ENCODE assay signal across 22 mouse cellular contexts in the genomic region with DNA sequence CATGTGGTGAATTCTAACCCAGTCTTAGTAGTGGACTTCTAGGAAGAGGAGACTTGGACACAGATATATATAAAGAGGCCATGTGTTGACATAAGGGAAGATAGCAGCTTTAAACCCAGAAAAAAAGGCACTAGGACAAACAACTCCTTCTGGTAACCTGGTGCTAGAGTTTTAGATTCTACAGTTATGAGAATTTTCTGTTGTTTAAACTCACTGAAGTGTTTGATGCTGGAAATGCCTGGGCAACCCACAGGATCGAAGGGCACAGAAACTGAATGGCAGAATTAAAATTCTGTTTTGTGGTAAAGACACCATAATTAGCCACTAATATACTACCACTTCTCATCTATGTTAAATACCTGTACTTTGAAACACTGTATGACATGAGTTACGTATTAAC. TPM values are rescaled to one million over a fixed set of nuclear protein-coding genes. Genes with fewer than 3 reads are reported as not detected.
A peak's percentile ranks its signal among the peaks of the same experiment; 100 is the strongest.
DNase-seq lines count a peak whose midpoint lies in the region; ATAC-seq and TF ChIP-seq lines count a peak whose summit lies in the region.
"Had no signal": no experiment of that assay in that cellular context is flagged by ENCODE, and none has a peak within 500 bp of the region (broad histone marks: within the 10 kb centered on the region; RNA-seq: fewer than 3 reads in every experiment).

No protein-coding gene starts in this region.

- H3K27me3 ChIP-seq in midbrain, embryonic 11.5 days (ENCODE audit: control insufficient read depth, insufficient read depth, low read length) = no peaks in the 10 kb centered on the region
- H3K27me3 ChIP-seq in midbrain, postnatal 0 days (ENCODE audit: insufficient read depth, low read length) = no peaks in the 10 kb centered on the region
- H3K27me3 ChIP-seq: CH12.LX, Patski had no signal

- H3K4me3 ChIP-seq in midbrain, embryonic 11.5 days (ENCODE audit: low read depth, low read length) = no peak overlapping the region
- H3K4me3 ChIP-seq in midbrain, postnatal 0 days (ENCODE audit: low read depth, low read length) = no peak overlapping the region

- peak; percentile 78 for DNase-seq in midbrain, embryonic 11.5 days (ENCODE audit: low spot score, missing footprints)
- no peak for DNase-seq in midbrain, postnatal 0 days (ENCODE audit: low spot score)
- peak; percentile 56 for DNase-seq in Muller cell, postnatal 12 days (ENCODE audit: inconsistent ontology term)
- no peak for DNase-seq in ovary, adult 18-20 months (ENCODE audit: low spot score)
- DNase-seq: adrenal gland, adult 2 months; adrenal gland, adult 8-10 months; adrenal gland, postnatal 10 days; adrenal gland, postnatal 14 days; adrenal gland, postnatal 25 days; adrenal gland, postnatal 36 days; B cell, adult 2 months; cerebellum, adult 11 months; cerebellum, adult 11-12 months; cerebellum, adult 18-20 months; cerebellum, adult 2 months had no signal

- H3K9ac ChIP-seq in midbrain, embryonic 11.5 days (ENCODE audit: low read length) = no peak overlapping the region
- H3K9ac ChIP-seq in midbrain, postnatal 0 days (replicated peaks; ENCODE audit: low read length, poor library complexity, severe bottlenecking) = no peak overlapping the region

- WGBS in midbrain, embryonic 11.5 days = 87% methylated on average over 2 of the region's 2 CpGs
- WGBS in midbrain, postnatal 0 days = 94% methylated on average over 2 of the region's 2 CpGs

- no peak for ATAC-seq in midbrain, embryonic 11.5 days (ENCODE audit: low FRiP score)
- no peak for ATAC-seq in midbrain, postnatal 0 days (ENCODE audit: low FRiP score)
- ATAC-seq: activated CD4-positive, CD25-positive, alpha-beta regulatory T cell, adult 4 months; CD4-positive, CD25-positive, alpha-beta regulatory T cell, adult 4 months; Patski had no signal

- no peak overlapping the region for H3K4me2 ChIP-seq in midbrain, embryonic 11.5 days
- no peak overlapping the region for H3K4me2 ChIP-seq in midbrain, postnatal 0 days (ENCODE audit: low read depth, low read length, poor library complexity, severe bottlenecking)

- no peaks in the 10 kb centered on the region for H3K36me3 ChIP-seq in midbrain, embryonic 11.5 days (ENCODE audit: control insufficient read depth, insufficient read depth, low read length)
- no peaks in the 10 kb centered on the region for H3K36me3 ChIP-seq in midbrain, postnatal 0 days (ENCODE audit: insufficient read depth, low read length)
- H3K36me3 ChIP-seq: G1E had no signal

- H3K9me3 ChIP-seq in midbrain, embryonic 11.5 days (ENCODE audit: control insufficient read depth, low read length) = no peaks in the 10 kb centered on the region
- H3K9me3 ChIP-seq in midbrain, postnatal 0 days (ENCODE audit: low read length) = no peaks in the 10 kb centered on the region

- no peak for TF ChIP-seq CTCF in midbrain, postnatal 0 days (IDR thresholded peaks at IDR 0.05)

- no peak overlapping the region for H3K27ac ChIP-seq in midbrain, embryonic 11.5 days (ENCODE audit: low read depth, low read length)
- H3K27ac ChIP-seq in midbrain, postnatal 0 days (ENCODE audit: low read depth, low read length) = no peak overlapping the region

- H3K4me1 ChIP-seq in midbrain, embryonic 11.5 days (ENCODE audit: control insufficient read depth, insufficient read depth, low read length) = 0 out of 2 replicates have a peak, but pooled peaks cover 3% of the 10 kb centered on the region
- no peaks in the 10 kb centered on the region for H3K4me1 ChIP-seq in midbrain, postnatal 0 days (ENCODE audit: insufficient read depth, low read length)

RNA-seq across cellular contexts. Expression of a gene that starts 15.5 kb away (rescaled TPM):
- polyA plus RNA-seq in midbrain, embryonic 11.5 days (2014; fragmentation: Nextera tagmentation; extraction: Ambion mirVana) = 0.05 and 0.22 TPM in 2 replicates
- 0.16 and 0.90 TPM in 2 replicates for total RNA-seq in midbrain, postnatal 0 days (2014; rRNA removed)
- polyA plus RNA-seq in midbrain, postnatal 0 days (2015; fragmentation: Nextera tagmentation; extraction: Ambion mirVana) = 0.43 and 0.65 TPM in 2 replicates
- total RNA-seq: adrenal gland, adult 2 months; adrenal gland, postnatal 25 days; adrenal gland, postnatal 36 days; MEL had no signal
- polyA plus RNA-seq: activated CD4-positive, CD25-positive, alpha-beta regulatory T cell, adult 4 months; adrenal gland, adult 2 months; C2C12; CD4-positive, CD25-positive, alpha-beta regulatory T cell, adult 4 months; G1E; Patski had no signal

Comparison
In these comparisons a context has a peak if more than half of its experiments do, and no peak if none do; other contexts are left out.
1. DNase-seq: peak in midbrain, embryonic 11.5 days (single experiment) and Muller cell, postnatal 12 days (single experiment); none in midbrain, postnatal 0 days (single experiment) and ovary, adult 18-20 months (single experiment).